Mouse (Mus musculus): ENCODE measurements at regions not wholly inside any gene's neighbourhood (a gene's known extent, or its start where the extent isn't known, plus 50 kb on each side); places are given as distances from the start of the nearest gene placed in this dataset.

DNA sequence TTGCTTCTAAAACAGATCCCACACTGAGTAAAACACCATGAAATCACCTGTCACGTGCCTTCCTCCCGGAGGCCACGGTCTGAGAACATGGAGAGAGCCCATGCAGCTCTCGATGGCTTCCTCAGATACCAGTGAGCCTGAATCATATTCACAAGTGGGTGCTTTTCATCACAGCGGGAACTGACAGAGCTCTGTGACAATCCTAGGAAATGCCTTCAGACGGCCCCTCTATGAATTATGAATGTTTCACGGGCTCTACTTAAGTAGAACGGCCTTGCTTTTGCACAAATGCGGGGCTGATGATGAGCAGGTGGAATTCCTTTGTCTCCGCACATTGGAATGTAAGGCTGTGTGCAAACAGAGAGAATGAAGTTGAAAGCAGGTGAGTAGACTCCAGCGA lies 383.1 kb downstream of the Lrig3 start:
- H3K27ac ChIP-seq (ENCODE audit: insufficient read depth, low read depth), result no peak overlapping the region
- no peaks in the 10 kb centered on the region for H3K79me2 ChIP-seq (replicated peaks; ENCODE audit: control insufficient read depth, extremely low read depth, insufficient read depth, poor library complexity, severe bottlenecking)
- in situ Hi-C loops (cut with MboI; ENCODE audit: low pct_ligation_motif_present, low pct_unique_long_range_greater_than_20kb, low sequenced_read_pairs) (no loop called here), dilution Hi-C loops (cut with MboI; ENCODE audit: extremely low pct_ligation_motif_present, extremely low pct_unique_long_range_greater_than_20kb, low sequenced_read_pairs) (no loop called here)
- no peaks in the 10 kb centered on the region for H3K36me3 ChIP-seq (replicated peaks in 1 of 2; ENCODE audit: control insufficient read depth in 1 of 2, insufficient read depth in 1 of 2, low read length in 1 of 2)
- peaks cover 37% of the 10 kb centered on the region for H3K9me3 ChIP-seq (replicated peaks; ENCODE audit: low read length)
- no peaks in the 10 kb centered on the region for H3K27me3 ChIP-seq (replicated peaks)
- no peak for TF ChIP-seq SIN3A (IDR thresholded peaks at IDR 0.05; ENCODE audit: low read length)
- no peak for TF ChIP-seq USF1 (IDR thresholded peaks at IDR 0.05; ENCODE audit: low read depth, low read length)
- no peak for TF ChIP-seq USF2 (conservative IDR thresholded peaks at IDR 0.05; ENCODE audit: low read depth, low read length)
- no peak for TF ChIP-seq EP300 (IDR thresholded peaks at IDR 0.05; ENCODE audit: low read length)
- TF ChIP-seq MAZ (IDR thresholded peaks at IDR 0.05; ENCODE audit: low read depth, low read length), result no peak
- TF ChIP-seq PAX5 (IDR thresholded peaks at IDR 0.05; ENCODE audit: low read length), result no peak
- no peak for TF ChIP-seq ELF1 (IDR thresholded peaks at IDR 0.05; ENCODE audit: low read depth, low read length)
- TF ChIP-seq NRF1 (IDR thresholded peaks at IDR 0.05; ENCODE audit: low read depth, low read length), result no peak
- TF ChIP-seq CHD1 (IDR thresholded peaks at IDR 0.05; ENCODE audit: low read depth, low read length), result no peak
- TF ChIP-seq MAFK (IDR thresholded peaks at IDR 0.05; ENCODE audit: insufficient replicate concordance, low read length), result no peak
- no peak for TF ChIP-seq GABPA (IDR thresholded peaks at IDR 0.05; ENCODE audit: insufficient replicate concordance, low read depth, low read length)
- no peak for TF ChIP-seq MAX (IDR thresholded peaks at IDR 0.05; ENCODE audit: low read length)
- TF ChIP-seq ETS1 (conservative IDR thresholded peaks at IDR 0.05; ENCODE audit: low read depth, low read length), result no peak
- TF ChIP-seq MYC (IDR thresholded peaks at IDR 0.05; ENCODE audit: low read depth, low read length), result no peak
- no peak overlapping the region for H3K9ac ChIP-seq (ENCODE audit: insufficient read depth, low read depth)
- H3K4me1 ChIP-seq (ENCODE audit: control insufficient read depth in 1 of 2, insufficient read depth in 2 of 2), result no peaks in the 10 kb centered on the region
- H3K4me3 ChIP-seq (replicated peaks in 1 of 3; ENCODE audit: low read depth in 2 of 3, low read length in 2 of 3, poor library complexity in 1 of 3), result no peak overlapping the region
- DNase-seq (ENCODE audit: extremely low read depth), result no peak
- H3K4me2 ChIP-seq (ENCODE audit: insufficient read depth, low read depth, poor library complexity, severe bottlenecking), result no peak overlapping the region

- TF ChIP-seq CTCF (conservative IDR thresholded peaks at IDR 0.05 in 1 of 2, IDR thresholded peaks at IDR 0.05 in 1 of 2; ENCODE audit: low read depth in 2 of 2, low read length in 2 of 2) (0 out of 4 replicates have a peak, but pooled peaks of 1 of the 2 experiments have one; percentile 2), MAZ (IDR thresholded peaks at IDR 0.05; ENCODE audit: low read depth, low read length) (no peak)
- no peak for DNase-seq (ENCODE audit: extremely low read depth)
- no peaks in the 10 kb centered on the region for H3K27me3 ChIP-seq (replicated peaks)
- no peak overlapping the region for H3K9ac ChIP-seq (ENCODE audit: insufficient read depth, low read depth)
- no peak overlapping the region for H3K4me3 ChIP-seq (replicated peaks in 1 of 3; ENCODE audit: low read depth in 2 of 3, low read length in 2 of 3, poor library complexity in 1 of 3)
- H3K79me2 ChIP-seq (replicated peaks; ENCODE audit: control insufficient read depth, extremely low read depth, insufficient read depth, poor library complexity, severe bottlenecking), result no peaks in the 10 kb centered on the region
- no peaks in the 10 kb centered on the region for H3K4me1 ChIP-seq (ENCODE audit: control insufficient read depth in 1 of 2, insufficient read depth in 2 of 2)
- no peak overlapping the region for H3K4me2 ChIP-seq (ENCODE audit: insufficient read depth, low read depth, poor library complexity, severe bottlenecking)
- peaks cover 61% of the 10 kb centered on the region for H3K9me3 ChIP-seq (replicated peaks; ENCODE audit: low read length)
- H3K36me3 ChIP-seq (replicated peaks in 1 of 2; ENCODE audit: control insufficient read depth in 1 of 2, insufficient read depth in 1 of 2, low read length in 1 of 2), result no peaks in the 10 kb centered on the region
- no peak overlapping the region for H3K27ac ChIP-seq (ENCODE audit: insufficient read depth, low read depth)
- in situ Hi-C loops (cut with MboI; ENCODE audit: low pct_ligation_motif_present, low pct_unique_long_range_greater_than_20kb, low sequenced_read_pairs), result no loop called here
- dilution Hi-C loops (cut with MboI; ENCODE audit: extremely low pct_ligation_motif_present, extremely low pct_unique_long_range_greater_than_20kb, low sequenced_read_pairs), result no loop called here
These were observed 371.5 kb downstream of the Lrig3 start for GRCm38 (mm10) chr10:126337426-126337825.

GRCm38 (mm10) chr10:126333786-126334185 lies 367.8 kb downstream of the Lrig3 start:
- Histone ChIP-seq H3K27ac (ENCODE audit: insufficient read depth, low read depth) (no peak overlapping the region), H3K9me3 (replicated peaks; ENCODE audit: low read length) (peaks cover 57% of the 10 kb centered on the region), H3K4me2 (ENCODE audit: insufficient read depth, low read depth, poor library complexity, severe bottlenecking) (no peak overlapping the region), H3K27me3 (replicated peaks) (no peaks in the 10 kb centered on the region), H3K4me1 (ENCODE audit: control insufficient read depth in 1 of 2, insufficient read depth in 2 of 2) (no peaks in the 10 kb centered on the region), H3K9ac (ENCODE audit: insufficient read depth, low read depth) (no peak overlapping the region), H3K4me3 (replicated peaks in 1 of 3; ENCODE audit: low read depth in 2 of 3, low read length in 2 of 3, poor library complexity in 1 of 3) (no peak overlapping the region), H3K36me3 (replicated peaks in 1 of 2; ENCODE audit: control insufficient read depth in 1 of 2, insufficient read depth in 1 of 2, low read length in 1 of 2) (no peaks in the 10 kb centered on the region), H3K79me2 (replicated peaks; ENCODE audit: control insufficient read depth, extremely low read depth, insufficient read depth, poor library complexity, severe bottlenecking) (no peaks in the 10 kb centered on the region)
- TF ChIP-seq ELF1 (IDR thresholded peaks at IDR 0.05; ENCODE audit: low read depth, low read length) (no peak), MEF2A (IDR thresholded peaks at IDR 0.05; ENCODE audit: borderline replicate concordance, low read depth, low read length) (no peak), GABPA (IDR thresholded peaks at IDR 0.05; ENCODE audit: insufficient replicate concordance, low read depth, low read length) (no peak), TCF12 (IDR thresholded peaks at IDR 0.05; ENCODE audit: low read depth, low read length) (no peak), USF1 (IDR thresholded peaks at IDR 0.05; ENCODE audit: low read depth, low read length) (no peak), JUND (conservative IDR thresholded peaks at IDR 0.05; ENCODE audit: low read depth, low read length) (no peak), ZC3H11A (IDR thresholded peaks at IDR 0.05; ENCODE audit: low read depth, low read length) (no peak), ETS1 (conservative IDR thresholded peaks at IDR 0.05; ENCODE audit: low read depth, low read length) (no peak), RCOR1 (conservative IDR thresholded peaks at IDR 0.05; ENCODE audit: low read depth, low read length) (no peak), MXI1 (IDR thresholded peaks at IDR 0.05; ENCODE audit: low read depth, low read length) (no peak), ZKSCAN1 (IDR thresholded peaks at IDR 0.05; ENCODE audit: borderline replicate concordance, low read depth, low read length) (no peak), HCFC1 (IDR thresholded peaks at IDR 0.05; ENCODE audit: low read depth, low read length) (no peak), SMC3 (IDR thresholded peaks at IDR 0.05; ENCODE audit: low read depth, low read length) (no peak), CTCF (conservative IDR thresholded peaks at IDR 0.05 in 1 of 2, IDR thresholded peaks at IDR 0.05 in 1 of 2; ENCODE audit: low read depth in 2 of 2, low read length in 2 of 2) (no peak)
- DNase-seq (ENCODE audit: extremely low read depth), result no peak
- dilution Hi-C loops (cut with MboI; ENCODE audit: extremely low pct_ligation_motif_present, extremely low pct_unique_long_range_greater_than_20kb, low sequenced_read_pairs), result no loop called here
- in situ Hi-C loops (cut with MboI; ENCODE audit: low pct_ligation_motif_present, low pct_unique_long_range_greater_than_20kb, low sequenced_read_pairs), result no loop called here
